Mouse (Mus musculus) liver, postnatal 0 days (tissue): ENCODE measurements around the gene Fabp1.

Experiments used
- CTCF ChIP-seq: sonication (generic); IDR thresholded peaks from 2 replicates; pipeline ENCODE4 v1.5.1; 2016; ENCODE audit warnings: antibody characterized with exemption, low read depth
- EP300 ChIP-seq: IDR thresholded peaks from 2 replicates; pipeline ENCODE4 v1.6.1; 2016; ENCODE audit warnings: antibody characterized with exemption, low read depth, mild to moderate bottlenecking

DNA sequence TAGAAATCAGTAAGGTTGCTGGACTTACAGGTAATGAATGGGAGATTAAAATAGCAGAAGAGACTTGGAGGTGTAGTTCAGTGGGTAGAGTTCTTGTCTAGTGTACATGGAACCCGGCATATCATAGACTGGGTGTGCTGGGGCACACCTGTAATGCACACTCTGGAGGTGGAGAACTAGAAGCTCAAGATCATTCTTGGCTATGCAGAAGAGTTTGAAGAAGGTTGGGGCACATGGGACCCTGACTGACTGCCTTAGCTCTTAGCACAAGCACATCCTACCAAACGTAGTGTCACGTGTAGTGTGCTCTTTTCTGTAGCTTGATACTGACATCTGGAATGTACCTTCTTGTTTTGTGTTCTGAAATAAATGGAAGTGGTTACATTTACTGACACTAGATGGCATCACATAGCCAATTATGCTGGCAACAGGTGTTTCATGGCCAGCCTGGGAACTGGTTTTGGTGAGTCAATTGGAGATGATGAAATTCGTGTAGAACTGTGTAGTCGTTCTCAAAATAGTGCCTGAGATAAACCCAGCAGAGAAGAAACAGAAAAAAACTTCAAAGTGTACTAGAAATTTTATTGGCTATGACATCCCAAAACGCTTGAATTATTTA, 33.0 kb upstream of the Fabp1 start:
- TF ChIP-seq EP300 (no peak), CTCF (peak; percentile 78)
